Mouse (Mus musculus) heart, postnatal 0 days (tissue): ENCODE measurements around the gene Abcc12.

Experiments used
- CTCF ChIP-seq: IDR thresholded peaks from 2 replicates; pipeline ENCODE4 v1.5.1; 2016; ENCODE audit warnings: antibody characterized with exemption, control low read depth, low read depth
- EP300 ChIP-seq: IDR thresholded peaks from 2 replicates; pipeline ENCODE4 v1.6.1; 2016; ENCODE audit warnings: antibody characterized with exemption, low read depth

GRCm38 (mm10) chr8:86578693-86579092 lies 1.8 kb downstream of the Abcc12 start:
- TF ChIP-seq CTCF = no peak
- no peak for TF ChIP-seq EP300
